11 mouse cellular contexts compared by ENCODE assay signal in the genomic region with DNA sequence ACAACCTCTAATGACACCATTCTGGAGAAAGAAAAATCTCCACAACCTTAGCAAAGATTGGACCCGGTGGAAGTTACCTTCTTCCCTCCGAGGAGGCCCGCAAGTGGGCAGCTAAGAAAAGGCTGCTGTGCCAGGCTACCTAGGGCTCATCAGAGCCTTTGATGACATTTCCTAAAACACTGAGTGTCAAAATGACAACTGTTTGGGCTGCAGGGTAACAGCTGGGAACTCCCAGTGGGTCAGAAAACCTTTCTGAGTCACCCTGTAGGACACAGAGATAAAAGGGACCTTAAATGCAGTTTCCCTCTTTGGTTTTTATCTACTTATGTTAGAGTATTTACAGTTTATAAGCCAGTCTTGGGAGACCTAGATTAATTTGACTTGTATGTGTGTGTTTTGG. TPM values are rescaled to one million over a fixed set of nuclear protein-coding genes. Genes with fewer than 3 reads are reported as not detected.
DNase-seq lines count a peak whose midpoint lies in the region; ATAC-seq lines count a peak whose summit lies in the region.
"Had no signal": no experiment of that assay in that cellular context is flagged by ENCODE, and none has a peak within 500 bp of the region (broad histone marks: within the 10 kb centered on the region; RNA-seq: fewer than 3 reads in every experiment).

No protein-coding gene starts in this region.

- no peak overlapping the region for H3K4me3 ChIP-seq in heart, embryonic 16.5 days (ENCODE audit: low read length)
- no peak overlapping the region for H3K4me3 ChIP-seq in lung, embryonic 15.5 days
- H3K4me3 ChIP-seq in embryonic facial prominence, embryonic 15.5 days (replicated peaks), result no peak overlapping the region
- H3K4me3 ChIP-seq in stomach, embryonic 14.5 days (ENCODE audit: low read depth, low read length), result no peak overlapping the region

- WGBS in heart, embryonic 16.5 days, result 61% methylated on average over 3 of the region's 3 CpGs
- 53% methylated on average over 3 of the region's 3 CpGs for WGBS in lung, embryonic 15.5 days
- WGBS in embryonic facial prominence, embryonic 15.5 days, result 88% methylated on average over 3 of the region's 3 CpGs
- WGBS in stomach, embryonic 14.5 days, result 80% methylated on average over 3 of the region's 3 CpGs

- H3K27ac ChIP-seq in heart, embryonic 16.5 days (ENCODE audit: low read length), result peak overlapping the region; percentile 89
- H3K27ac ChIP-seq in lung, embryonic 15.5 days, result peak overlapping the region; percentile 93
- peak overlapping the region; percentile 77 for H3K27ac ChIP-seq in embryonic facial prominence, embryonic 15.5 days (replicated peaks)
- peak overlapping the region; percentile 66; the same call in 1 of the 2 replicates for H3K27ac ChIP-seq in stomach, embryonic 14.5 days (ENCODE audit: low read length)

- H3K4me1 ChIP-seq in heart, embryonic 16.5 days (ENCODE audit: control insufficient read depth, insufficient read depth, low read length), result peaks cover 15% of the 10 kb centered on the region
- H3K4me1 ChIP-seq in lung, embryonic 15.5 days, result peaks cover 45% of the 10 kb centered on the region
- H3K4me1 ChIP-seq in embryonic facial prominence, embryonic 15.5 days, result peaks cover 22% of the 10 kb centered on the region; the same call in 1 of the 2 replicates
- H3K4me1 ChIP-seq in stomach, embryonic 14.5 days (ENCODE audit: control insufficient read depth, insufficient read depth, low read length), result 0 out of 2 replicates have a peak, but pooled peaks cover 2% of the 10 kb centered on the region

- peak overlapping the region; percentile 29; the same call in 1 of the 2 replicates for H3K9ac ChIP-seq in heart, embryonic 16.5 days (ENCODE audit: low read length)
- H3K9ac ChIP-seq in lung, embryonic 15.5 days, result no peak overlapping the region
- no peak overlapping the region for H3K9ac ChIP-seq in embryonic facial prominence, embryonic 15.5 days
- H3K9ac ChIP-seq in stomach, embryonic 14.5 days (replicated peaks; ENCODE audit: low read depth, low read length), result no peak overlapping the region

- no peak for ATAC-seq in heart, embryonic 16.5 days (replicated peaks; ENCODE audit: extremely low read depth, insufficient read depth, low FRiP score)
- no peak for ATAC-seq in lung, embryonic 15.5 days (ENCODE audit: borderline replicate concordance, extremely low read depth, low FRiP score, low TSS enrichment)
- ATAC-seq in embryonic facial prominence, embryonic 15.5 days (ENCODE audit: insufficient number of reproducible peaks, low FRiP score, low TSS enrichment, low read depth), result no peak
- no peak for ATAC-seq in stomach, embryonic 14.5 days (ENCODE audit: insufficient number of reproducible peaks, insufficient read depth, low FRiP score, low read depth)
- no peak for ATAC-seq in megakaryocyte, adult 5-6 weeks (ENCODE audit: poor library complexity, severe bottlenecking)

- no peak overlapping the region for H3K4me2 ChIP-seq in heart, embryonic 16.5 days (ENCODE audit: low read depth, low read length)
- H3K4me2 ChIP-seq in lung, embryonic 15.5 days, result no peak overlapping the region
- no peak overlapping the region for H3K4me2 ChIP-seq in embryonic facial prominence, embryonic 15.5 days (replicated peaks)
- no peak overlapping the region for H3K4me2 ChIP-seq in stomach, embryonic 14.5 days (replicated peaks; ENCODE audit: low read depth, low read length)

- no peaks in the 10 kb centered on the region for H3K27me3 ChIP-seq in heart, embryonic 16.5 days (ENCODE audit: control insufficient read depth, insufficient read depth, low read length)
- no peaks in the 10 kb centered on the region for H3K27me3 ChIP-seq in lung, embryonic 15.5 days
- H3K27me3 ChIP-seq in embryonic facial prominence, embryonic 15.5 days, result no peaks in the 10 kb centered on the region
- no peaks in the 10 kb centered on the region for H3K27me3 ChIP-seq in stomach, embryonic 14.5 days (ENCODE audit: control insufficient read depth, insufficient read depth, low read length)

- H3K9me3 ChIP-seq in heart, embryonic 16.5 days (replicated peaks; ENCODE audit: control insufficient read depth, low read length), result no peaks in the 10 kb centered on the region
- no peaks in the 10 kb centered on the region for H3K9me3 ChIP-seq in lung, embryonic 15.5 days
- H3K9me3 ChIP-seq in embryonic facial prominence, embryonic 15.5 days (replicated peaks), result no peaks in the 10 kb centered on the region
- H3K9me3 ChIP-seq in stomach, embryonic 14.5 days (ENCODE audit: control insufficient read depth, low read depth, low read length), result no peaks in the 10 kb centered on the region

- no peaks in the 10 kb centered on the region for H3K36me3 ChIP-seq in heart, embryonic 16.5 days (ENCODE audit: control insufficient read depth, insufficient read depth)
- no peaks in the 10 kb centered on the region for H3K36me3 ChIP-seq in lung, embryonic 15.5 days
- no peaks in the 10 kb centered on the region for H3K36me3 ChIP-seq in embryonic facial prominence, embryonic 15.5 days
- no peaks in the 10 kb centered on the region for H3K36me3 ChIP-seq in stomach, embryonic 14.5 days (ENCODE audit: control insufficient read depth, insufficient read depth, low read length)

- no peak for DNase-seq in heart, adult 8-10 months (ENCODE audit: low spot score)
- no peak for DNase-seq in lung, postnatal 10 days
- no peak for DNase-seq in gastrocnemius, postnatal 25 days
- DNase-seq: right cerebral cortex, postnatal 4 days had no signal

RNA-seq across cellular contexts. Expression of gene Rfx8, which starts 6.1 kb away (rescaled TPM):
- polyA plus RNA-seq in heart, embryonic 16.5 days (2015; fragmentation: Nextera tagmentation; extraction: Ambion mirVana), result 0.51 and 0.68 TPM in 2 replicates
- under 1 TPM; 0.16 to 0.23 (median 0.19) TPM for total RNA-seq in heart, adult 8-10 months (2022)
- 0.58 and 0.67 TPM in 2 replicates for polyA plus RNA-seq in lung, embryonic 15.5 days (2015; fragmentation: Nextera tagmentation; extraction: Ambion mirVana)
- 3.2 and 3.7 TPM in 2 replicates for polyA plus RNA-seq in embryonic facial prominence, embryonic 15.5 days (2015; fragmentation: Nextera tagmentation; extraction: Ambion mirVana)
- 0.27 and 0.88 TPM in 2 replicates for polyA plus RNA-seq in stomach, embryonic 14.5 days (2014; fragmentation: Nextera tagmentation; extraction: Ambion mirVana)
- under 1 TPM in 1 of 2 experiments, not detected in 1; 0.18 TPM for total RNA-seq in gastrocnemius, postnatal 25 days (2021)
- not detected in 2 replicates for total RNA-seq in megakaryocyte, adult 5-6 weeks (2015)
- not detected in 2 replicates for total RNA-seq in megakaryocyte, adult 5-6 weeks (2017)
- total RNA-seq: ES-E14; neutrophil, adult 5-6 weeks had no signal
